20 mouse cellular contexts compared by ENCODE assay signal in the genomic region with DNA sequence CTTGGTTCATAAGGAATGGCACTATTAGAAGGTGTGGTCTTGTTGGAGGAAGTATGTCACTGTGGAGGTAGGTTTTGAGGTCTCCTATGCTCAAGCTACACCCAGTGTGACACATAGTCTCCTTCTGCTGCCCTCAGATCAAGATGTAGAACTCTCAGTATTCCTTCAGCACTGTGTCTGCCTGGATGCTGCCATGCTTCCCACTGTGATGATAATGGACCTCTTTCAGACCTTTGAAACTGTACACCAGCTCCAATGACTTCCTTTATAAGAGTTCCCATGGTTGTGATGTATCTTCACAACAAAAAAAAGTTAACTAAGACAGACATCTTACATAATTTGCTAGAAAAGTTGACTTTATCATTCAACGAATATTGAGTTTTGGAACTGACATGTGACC.
DNase-seq lines count a peak whose midpoint lies in the region.
"Had no signal": no experiment of that assay in that cellular context is flagged by ENCODE, and none has a peak within 500 bp of the region (broad histone marks: within the 10 kb centered on the region; RNA-seq: fewer than 3 reads in every experiment).

No protein-coding gene starts in this region.

- DNase-seq in ES-CJ7 (ENCODE audit: low read depth, low spot score), result peak; percentile 54
- DNase-seq in R1 (ENCODE audit: low read depth, low spot score), result peak; percentile 40
- DNase-seq in ZHBTc4 (ENCODE audit: low read depth, low spot score), result peak; percentile 52
- no peak for DNase-seq in right cerebral cortex, postnatal 4 days
- DNase-seq in left cerebral cortex, adult 18-20 months (ENCODE audit: low spot score in 2 of 2), result no peak
- DNase-seq in adrenal gland, adult 18-20 months (ENCODE audit: low spot score in 2 of 2), result no peak
- DNase-seq: adrenal gland, adult 2 months; adrenal gland, adult 8-10 months; adrenal gland, postnatal 10 days; adrenal gland, postnatal 14 days; adrenal gland, postnatal 25 days; adrenal gland, postnatal 36 days; B cell, adult 2 months; cerebellum, adult 11 months; cerebellum, adult 11-12 months; cerebellum, adult 18-20 months; cerebellum, adult 2 months; cerebellum, adult 8-10 months; cerebellum, adult 9-10 months; cerebellum, adult 9-11 months had no signal

Comparison
In these comparisons a context has a peak if more than half of its experiments do, and no peak if none do; other contexts are left out.
1. DNase-seq: peak in ES-CJ7 (single experiment), R1 (single experiment) and ZHBTc4 (single experiment); none in right cerebral cortex, postnatal 4 days (single experiment), left cerebral cortex, adult 18-20 months (0 of 2) and adrenal gland, adult 18-20 months (0 of 2).